Mouse (Mus musculus): ENCODE measurements around the gene Dnase1l2.

GRCm38 (mm10) chr17:24423114-24423513 lies 19.8 kb downstream of the Dnase1l2 start:
- TF ChIP-seq CTCF (IDR thresholded peaks at IDR 0.05; ENCODE audit: insufficient read depth, low read depth, low read length) (no peak), POLR2A (IDR thresholded peaks at IDR 0.05; ENCODE audit: insufficient read depth, low read depth, low read length) (no peak)
